Mouse (Mus musculus) limb, embryonic 12.5 days (tissue): ENCODE measurements at regions not wholly inside any gene's neighbourhood (a gene's known extent, or its start where the extent isn't known, plus 50 kb on each side); places are given as distances from the start of the nearest gene placed in this dataset.

Experiments used
- ATAC-seq: fragments of 200-750 bp; cut with Nextera tagmentation; 2 replicates; pipeline ENCODE4 v1.8.0; 2017; ENCODE audit warnings: low read depth, moderate TSS enrichment; ENCODE audit not compliant: insufficient number of reproducible peaks, insufficient read depth, low FRiP score, low TSS enrichment
- H3K27ac ChIP-seq: fragments of 300-500 bp; sonication (generic); 2 replicates; pipeline ENCODE4 v1.5.1; 2016; ENCODE audit warnings: mild to moderate bottlenecking, moderate library complexity
- H3K27me3 ChIP-seq: fragments of 300-500 bp; sonication (generic); 2 replicates; pipeline ENCODE4 v1.6.1; 2016; ENCODE audit warnings: mild to moderate bottlenecking, moderate library complexity
- H3K36me3 ChIP-seq: fragments of 300-500 bp; sonication (generic); 2 replicates; pipeline ENCODE4 v1.6.1; 2016; ENCODE audit warnings: mild to moderate bottlenecking, moderate library complexity
- H3K4me1 ChIP-seq: fragments of 300-500 bp; sonication (generic); replicated peaks from 2 replicates; pipeline ENCODE4 v1.6.1; 2016
- H3K4me2 ChIP-seq: fragments of 300-500 bp; sonication (generic); 2 replicates; pipeline ENCODE4 v1.6.1; 2016; ENCODE audit warnings: mild to moderate bottlenecking, moderate library complexity
- H3K4me3 ChIP-seq: fragments of 300-500 bp; sonication (generic); replicated peaks from 2 replicates; pipeline ENCODE4 v1.5.1; 2016; ENCODE audit warnings: mild to moderate bottlenecking
- H3K9ac ChIP-seq: fragments of 300-500 bp; sonication (generic); replicated peaks from 2 replicates; pipeline ENCODE4 v1.6.1; 2016; ENCODE audit warnings: mild to moderate bottlenecking, moderate library complexity
- H3K9me3 ChIP-seq: fragments of 300-500 bp; sonication (generic); 2 replicates; pipeline ENCODE4 v1.6.1; 2016; ENCODE audit warnings: mild to moderate bottlenecking, moderate library complexity
- WGBS: fragments of 180-500 bp; shearing (Covaris S2); methylation state at CpG from one replicate; pipeline ENCODE4 v1.1.7; 2016; 5-methylcytosine and 5-hydroxymethylcytosine counted together

DNA sequence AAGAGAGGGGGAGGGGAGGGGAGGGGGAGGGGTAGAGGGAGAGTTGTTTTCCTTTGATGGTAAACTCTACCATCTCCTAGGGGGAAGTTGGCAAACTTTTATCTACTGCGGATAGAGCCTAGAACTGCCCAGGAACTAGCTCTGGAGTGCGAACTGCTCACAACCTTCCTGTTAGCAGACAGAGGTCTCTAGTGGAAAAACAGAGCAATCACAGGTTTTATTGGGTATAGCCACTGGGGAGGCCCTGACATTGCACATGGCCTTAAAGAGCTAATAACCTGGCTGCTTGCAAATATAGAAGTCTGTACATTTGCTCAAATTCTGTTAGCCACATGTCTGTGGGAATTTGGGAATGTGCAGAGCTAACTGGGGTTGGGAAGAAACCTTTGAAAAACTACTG is 388.1 kb upstream of the Actbl2 start:
- Histone ChIP-seq H3K27ac (peak overlapping the region; percentile 69), H3K9ac (no peak overlapping the region), H3K4me1 (peaks cover 19% of the 10 kb centered on the region), H3K36me3 (no peaks in the 10 kb centered on the region), H3K27me3 (no peaks in the 10 kb centered on the region), H3K4me3 (no peak overlapping the region), H3K9me3 (no peaks in the 10 kb centered on the region), H3K4me2 (no peak overlapping the region)
- peak; percentile 79 for ATAC-seq
- 18% methylated on average over 2 of the region's 2 CpGs for WGBS

DNA sequence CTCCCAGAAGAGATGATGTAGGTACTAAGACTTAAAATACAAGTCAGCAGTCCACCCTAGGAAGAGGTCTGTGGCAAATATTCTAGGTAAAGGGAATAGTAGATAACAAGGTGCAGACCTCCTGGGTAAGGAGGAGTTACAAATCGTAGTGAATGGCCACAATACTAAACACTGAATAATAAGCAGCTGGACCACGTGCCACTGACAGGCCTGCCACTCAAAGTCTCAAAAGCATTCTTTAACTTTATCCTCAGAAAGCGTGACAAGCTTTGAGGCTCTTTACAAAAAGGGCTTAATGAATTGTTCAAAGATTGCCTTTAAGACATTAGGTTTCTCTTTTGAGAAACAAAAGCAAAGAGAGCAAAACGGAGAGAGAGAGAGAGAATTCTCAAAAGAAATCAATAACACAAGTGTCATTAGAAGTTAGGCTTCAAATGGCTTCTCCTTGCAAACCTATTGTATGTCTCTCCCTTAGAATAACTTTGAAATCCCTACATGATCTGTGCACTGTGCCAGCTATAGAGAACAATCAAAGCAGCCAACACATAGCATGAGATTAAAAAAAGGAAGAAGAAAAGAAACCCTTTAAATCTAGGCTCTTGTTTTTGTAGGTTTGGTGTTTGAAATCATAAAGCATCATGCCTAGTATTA is 383.6 kb upstream of the Actbl2 start:
- Histone ChIP-seq H3K27ac (no peak overlapping the region), H3K36me3 (no peaks in the 10 kb centered on the region), H3K4me2 (no peak overlapping the region), H3K4me3 (no peak overlapping the region), H3K4me1 (peaks cover 20% of the 10 kb centered on the region), H3K27me3 (no peaks in the 10 kb centered on the region), H3K9me3 (no peaks in the 10 kb centered on the region), H3K9ac (no peak overlapping the region)
- 66% methylated on average over 4 of the region's 4 CpGs for WGBS
- no peak for ATAC-seq

DNA sequence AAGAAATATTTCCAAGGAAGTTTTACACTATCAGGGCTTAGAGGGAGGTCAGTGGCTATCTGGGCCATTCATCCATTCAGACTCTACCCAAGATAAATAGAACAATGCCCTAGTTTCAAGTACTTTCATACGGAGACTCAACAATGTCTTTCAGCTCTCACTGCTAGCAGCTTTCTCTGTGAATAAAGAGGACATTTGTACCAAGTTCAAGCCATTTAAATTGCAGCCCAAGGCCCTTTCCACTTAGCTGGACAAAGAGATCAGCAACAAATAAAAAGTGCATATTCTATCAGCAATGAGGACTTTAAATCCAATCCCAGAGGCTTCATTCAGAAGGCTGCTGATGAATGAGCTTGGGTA is 383.1 kb upstream of the Actbl2 start:
- no peak for ATAC-seq
- Histone ChIP-seq H3K27me3 (no peaks in the 10 kb centered on the region), H3K36me3 (no peaks in the 10 kb centered on the region), H3K9me3 (no peaks in the 10 kb centered on the region), H3K9ac (no peak overlapping the region), H3K4me3 (no peak overlapping the region), H3K27ac (no peak overlapping the region), H3K4me2 (no peak overlapping the region), H3K4me1 (peaks cover 14% of the 10 kb centered on the region)
- WGBS: 64% methylated on average over 1 of the region's 1 CpGs

DNA sequence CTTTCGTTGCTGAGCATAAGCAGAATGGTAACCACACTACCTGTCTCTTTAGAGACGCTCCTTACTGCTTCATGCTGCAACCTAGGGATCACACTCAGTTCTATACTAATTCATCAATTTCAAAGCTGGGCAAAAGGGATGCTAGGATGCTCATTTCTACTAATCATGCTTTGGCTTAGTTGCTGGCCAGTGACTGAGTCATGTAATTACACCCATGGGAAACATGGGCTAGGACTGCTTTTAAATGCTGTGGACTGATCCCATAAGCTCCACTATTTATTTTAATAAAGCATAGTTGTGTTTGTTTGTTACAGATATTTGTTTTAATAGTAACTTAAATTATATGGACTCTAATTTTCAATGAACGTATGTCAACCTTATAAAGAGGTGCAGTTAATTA is 373.2 kb upstream of the Actbl2 start:
- 79% methylated on average over 3 of the region's 3 CpGs for WGBS
- Histone ChIP-seq H3K27me3 (no peaks in the 10 kb centered on the region), H3K4me3 (no peak overlapping the region), H3K9ac (no peak overlapping the region), H3K27ac (no peak overlapping the region), H3K9me3 (no peaks in the 10 kb centered on the region), H3K4me2 (no peak overlapping the region), H3K36me3 (no peaks in the 10 kb centered on the region), H3K4me1 (no peaks in the 10 kb centered on the region)
- no peak for ATAC-seq

DNA sequence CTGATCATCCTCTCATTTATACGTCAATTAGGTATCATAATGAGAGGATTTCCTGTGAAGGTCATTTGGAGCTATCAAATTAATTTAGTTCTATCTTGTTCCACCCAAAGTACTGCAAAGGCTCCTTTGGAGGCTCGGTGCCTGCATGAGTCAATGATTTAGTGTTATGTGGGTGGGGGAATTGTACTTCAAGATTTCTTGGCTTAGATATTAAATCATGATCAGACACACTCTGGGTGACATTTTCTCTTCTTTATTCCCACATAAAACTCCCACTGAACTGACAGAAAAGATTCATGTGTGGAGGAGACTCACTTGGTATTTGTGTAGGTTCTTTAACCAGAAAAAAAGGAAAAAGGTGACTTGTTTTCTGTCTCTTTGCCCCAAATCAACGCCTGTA is 372.6 kb upstream of the Actbl2 start:
- Histone ChIP-seq H3K27me3 (no peaks in the 10 kb centered on the region), H3K4me2 (no peak overlapping the region), H3K27ac (no peak overlapping the region), H3K36me3 (no peaks in the 10 kb centered on the region), H3K4me3 (no peak overlapping the region), H3K4me1 (no peaks in the 10 kb centered on the region), H3K9me3 (no peaks in the 10 kb centered on the region), H3K9ac (no peak overlapping the region)
- WGBS: 64% methylated on average over 3 of the region's 3 CpGs
- no peak for ATAC-seq

DNA sequence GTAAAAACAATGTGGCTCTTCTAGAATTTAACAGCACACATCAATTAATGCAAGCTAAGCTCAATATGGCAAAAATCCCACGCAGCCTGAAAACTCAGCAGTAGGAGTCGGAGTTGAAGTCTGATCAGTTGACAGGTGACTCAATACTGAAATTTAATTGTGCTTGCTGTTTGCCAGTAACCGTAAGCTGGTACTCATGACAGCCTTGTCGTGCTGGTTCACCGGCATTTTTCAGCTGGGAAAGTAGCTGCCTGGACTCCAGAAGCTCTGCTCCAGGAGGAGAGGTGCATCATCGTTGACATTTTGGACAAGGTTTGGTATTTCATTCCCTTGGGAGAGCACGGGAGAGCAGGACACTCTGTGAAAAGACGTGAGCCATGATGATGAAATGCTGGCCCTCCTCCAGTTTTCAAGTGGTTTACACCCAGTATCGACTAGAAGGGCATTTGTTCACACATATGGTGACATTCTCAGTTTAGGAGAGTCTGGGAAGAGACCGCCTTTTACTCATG is 372.1 kb upstream of the Actbl2 start:
- Histone ChIP-seq H3K27ac (no peak overlapping the region), H3K36me3 (no peaks in the 10 kb centered on the region), H3K4me2 (no peak overlapping the region), H3K9me3 (no peaks in the 10 kb centered on the region), H3K27me3 (no peaks in the 10 kb centered on the region), H3K4me1 (no peaks in the 10 kb centered on the region), H3K4me3 (no peak overlapping the region), H3K9ac (no peak overlapping the region)
- ATAC-seq: no peak
- WGBS: 75% methylated on average over 10 of the region's 10 CpGs

DNA sequence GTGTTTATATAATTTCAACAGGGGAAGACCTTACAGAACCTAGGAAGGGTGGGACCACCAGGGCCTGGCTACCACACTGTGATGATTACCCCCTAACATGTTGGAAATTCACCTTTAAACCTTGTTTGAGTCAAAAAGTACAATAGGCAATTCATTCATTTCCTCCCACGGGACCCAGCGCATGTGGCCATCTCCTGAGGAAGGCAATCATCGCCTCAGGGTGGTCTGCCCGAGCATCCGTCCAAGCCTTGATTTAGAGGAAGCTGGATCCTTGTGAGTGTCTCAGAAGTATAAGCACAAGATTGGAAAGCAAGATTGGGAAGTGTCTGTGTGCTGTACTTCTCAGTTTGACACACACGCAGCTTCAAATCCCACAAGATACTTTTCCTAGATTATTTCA is 360.9 kb upstream of the Actbl2 start:
- Histone ChIP-seq H3K36me3 (no peaks in the 10 kb centered on the region), H3K4me3 (no peak overlapping the region), H3K4me1 (peaks cover 25% of the 10 kb centered on the region), H3K9me3 (no peaks in the 10 kb centered on the region), H3K9ac (no peak overlapping the region), H3K27ac (no peak overlapping the region), H3K27me3 (no peaks in the 10 kb centered on the region), H3K4me2 (no peak overlapping the region)
- 62% methylated on average over 6 of the region's 6 CpGs for WGBS
- ATAC-seq: no peak

DNA sequence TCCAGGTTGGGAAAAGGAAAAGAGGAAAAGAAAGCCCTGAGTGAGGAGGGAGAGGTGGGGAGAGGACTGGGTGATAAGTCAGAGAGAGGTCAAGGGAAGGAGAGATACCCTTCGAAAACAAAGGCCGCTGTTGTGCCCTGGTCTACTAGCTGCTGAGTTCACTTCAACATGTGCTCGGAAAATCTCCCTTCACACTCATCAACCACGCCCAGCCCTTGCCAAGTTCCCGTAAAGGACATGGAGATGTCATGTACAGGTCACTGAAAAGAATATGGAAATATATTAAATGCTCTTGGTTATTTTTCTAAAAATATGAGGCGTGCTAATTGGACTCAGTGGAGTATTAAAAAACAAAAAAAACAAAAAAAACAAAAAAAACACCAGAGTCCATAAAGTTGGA is 359.5 kb upstream of the Actbl2 start:
- 50% methylated on average over 6 of the region's 6 CpGs for WGBS
- H3K36me3 ChIP-seq: no peaks in the 10 kb centered on the region
- no peaks in the 10 kb centered on the region for H3K9me3 ChIP-seq
- 0 out of 2 replicates have a peak, but pooled peaks have one; percentile 32 for ATAC-seq
- H3K4me3 ChIP-seq: no peak overlapping the region
- H3K4me1 ChIP-seq: peaks cover 25% of the 10 kb centered on the region
- H3K27me3 ChIP-seq: no peaks in the 10 kb centered on the region
- peak overlapping the region; percentile 50 for H3K27ac ChIP-seq
- no peak overlapping the region for H3K9ac ChIP-seq
- 0 out of 2 replicates have a peak overlapping the region, but pooled peaks have one; percentile 11 for H3K4me2 ChIP-seq

DNA sequence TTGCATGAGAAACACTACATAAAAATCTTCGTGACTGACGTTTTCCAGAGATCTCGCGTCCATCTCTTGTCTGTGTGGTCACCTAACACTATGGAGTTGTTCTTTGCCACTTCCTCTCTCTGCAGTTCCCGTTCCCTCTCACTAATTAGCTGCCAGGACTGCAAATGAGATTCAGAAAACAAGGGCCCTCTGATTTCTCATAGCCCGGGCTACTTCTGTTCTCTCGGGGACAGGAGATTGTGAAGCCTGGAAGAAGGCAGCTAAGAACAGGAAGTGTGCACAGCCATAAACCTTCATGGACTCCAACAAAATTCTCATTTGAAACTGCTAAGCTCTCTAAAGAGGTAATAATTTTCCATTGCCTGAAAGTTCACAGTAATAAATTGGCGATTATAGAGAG is 358.9 kb upstream of the Actbl2 start:
- H3K27ac ChIP-seq: no peak overlapping the region
- no peaks in the 10 kb centered on the region for H3K36me3 ChIP-seq
- WGBS: 24% methylated on average over 8 of the region's 8 CpGs
- no peak overlapping the region for H3K4me3 ChIP-seq
- no peaks in the 10 kb centered on the region for H3K27me3 ChIP-seq
- ATAC-seq: peak; percentile 77; the same call in 1 of the 2 replicates
- H3K9me3 ChIP-seq: no peaks in the 10 kb centered on the region
- no peak overlapping the region for H3K4me2 ChIP-seq
- H3K9ac ChIP-seq: no peak overlapping the region
- H3K4me1 ChIP-seq: peaks cover 25% of the 10 kb centered on the region

DNA sequence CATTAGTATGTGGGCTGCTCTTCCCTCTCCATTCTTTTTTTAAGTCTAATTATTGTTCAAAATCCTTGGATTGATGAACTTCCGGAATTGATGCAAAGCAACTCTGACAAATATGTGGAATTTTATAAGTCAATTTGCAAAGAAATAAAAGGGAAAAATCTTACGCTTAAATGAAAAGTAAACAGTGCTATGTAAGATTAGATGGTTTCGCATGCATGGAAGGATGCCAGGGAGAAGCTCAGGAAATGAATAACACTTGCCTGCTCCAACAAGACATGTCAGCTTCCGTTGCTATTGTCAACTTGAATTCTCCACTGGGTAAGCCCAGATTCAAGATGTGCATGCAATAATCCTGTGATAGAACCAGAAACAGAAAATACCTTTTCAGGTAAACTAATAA is 357.2 kb upstream of the Actbl2 start:
- Histone ChIP-seq H3K4me1 (peaks cover 21% of the 10 kb centered on the region), H3K4me2 (no peak overlapping the region), H3K27ac (no peak overlapping the region), H3K9ac (no peak overlapping the region), H3K36me3 (no peaks in the 10 kb centered on the region), H3K27me3 (no peaks in the 10 kb centered on the region), H3K9me3 (no peaks in the 10 kb centered on the region), H3K4me3 (no peak overlapping the region)
- ATAC-seq: no peak
- 83% methylated on average over 4 of the region's 4 CpGs for WGBS

DNA sequence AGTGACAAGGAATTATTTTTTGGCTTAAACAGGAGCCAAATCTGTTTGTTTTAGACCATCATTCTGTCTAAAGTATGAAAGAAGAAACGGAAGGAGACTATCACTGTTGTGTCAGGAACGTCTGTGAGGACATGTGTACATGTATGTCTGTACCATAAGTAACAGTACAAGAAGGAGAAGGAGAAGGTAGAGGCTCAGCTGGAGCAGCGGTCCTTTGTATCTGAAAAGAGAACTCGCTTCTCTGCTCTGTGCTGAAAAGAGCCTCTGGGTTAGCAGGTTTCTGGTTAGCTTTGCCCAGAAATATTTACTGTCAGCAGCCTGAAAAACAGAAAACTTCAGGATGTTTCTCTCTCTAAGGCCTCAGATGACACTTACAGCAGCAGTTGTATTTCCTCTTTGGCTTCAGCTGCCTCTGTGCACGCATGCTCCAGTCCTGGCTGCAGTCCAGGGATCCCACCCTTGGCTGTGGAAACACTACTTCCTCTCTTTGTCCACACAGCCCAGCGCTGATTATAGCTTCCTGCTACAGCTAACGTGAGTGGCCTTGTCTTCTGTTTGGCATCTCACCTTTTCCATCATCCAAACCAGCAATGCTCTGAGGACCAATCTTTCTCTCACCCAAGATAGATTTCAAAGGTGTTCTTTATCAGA is 351.7 kb upstream of the Actbl2 start:
- ATAC-seq: no peak
- 61% methylated on average over 7 of the region's 7 CpGs for WGBS
- Histone ChIP-seq H3K36me3 (no peaks in the 10 kb centered on the region), H3K9me3 (no peaks in the 10 kb centered on the region), H3K4me2 (no peak overlapping the region), H3K4me1 (peaks cover 24% of the 10 kb centered on the region), H3K27me3 (no peaks in the 10 kb centered on the region), H3K9ac (no peak overlapping the region), H3K27ac (peak overlapping the region; percentile 25; the same call in 1 of the 2 replicates), H3K4me3 (no peak overlapping the region)
